Comparison of ENCODE assay signal across 8 mouse cellular contexts in genomic region chr3:94902747-94903146, GRCm38 (mm10). TPM values are rescaled to one million over a fixed set of nuclear protein-coding genes. Genes with fewer than 3 reads are reported as not detected.
DNase-seq lines count a peak whose midpoint lies in the region; ATAC-seq and TF ChIP-seq lines count a peak whose summit lies in the region.

No protein-coding gene starts in this region.

- no peaks in the 10 kb centered on the region for H3K27me3 ChIP-seq in heart, adult 2 months (ENCODE audit: control insufficient read depth, insufficient read depth, low read length)
- H3K27me3 ChIP-seq in heart, embryonic 11.5 days (ENCODE audit: control insufficient read depth, insufficient read depth, low read length), result no peaks in the 10 kb centered on the region

- peaks cover 1% of the 10 kb centered on the region; the same call in 1 of the 2 replicates for H3K4me1 ChIP-seq in heart, adult 2 months (ENCODE audit: control insufficient read depth, insufficient read depth, low read length)
- H3K4me1 ChIP-seq in heart, embryonic 11.5 days (ENCODE audit: control insufficient read depth, insufficient read depth, low read length), result no peaks in the 10 kb centered on the region
- H3K4me1 ChIP-seq in cortical plate, adult 2 months (ENCODE audit: control insufficient read depth, insufficient read depth, low read length), result no peaks in the 10 kb centered on the region

- no peak for TF ChIP-seq POLR2A in heart, adult 2 months (IDR thresholded peaks at IDR 0.05; ENCODE audit: insufficient read depth, low read depth, low read length)
- TF ChIP-seq POLR2A in cortical plate, adult 2 months (IDR thresholded peaks at IDR 0.05; ENCODE audit: extremely low read depth, insufficient read depth, low read length), result no peak

- TF ChIP-seq EP300 in heart, adult 2 months (IDR thresholded peaks at IDR 0.05; ENCODE audit: insufficient read depth, low read depth, low read length), result no peak

- intact Hi-C loops in heart, adult 2 months (cut with DNase I), result loop anchor here (2.0 to 5.0 kb wide), 3 partner anchors 90 to 536 kb away; no protein-coding TSS in a partner anchor

- TF ChIP-seq CTCF in heart, adult 2 months (IDR thresholded peaks at IDR 0.05), result peak; percentile 86
- peak; percentile 76 for TF ChIP-seq CTCF in cortical plate, adult 2 months (IDR thresholded peaks at IDR 0.05; ENCODE audit: extremely low read depth, insufficient read depth, low read length)

- H3K4me2 ChIP-seq in heart, embryonic 11.5 days, result no peak overlapping the region

- no peak overlapping the region for H3K4me3 ChIP-seq in heart, adult 2 months
- no peak overlapping the region for H3K4me3 ChIP-seq in heart, embryonic 11.5 days (ENCODE audit: low read depth, low read length)
- H3K4me3 ChIP-seq in cortical plate, adult 2 months (ENCODE audit: insufficient read depth, low read length), result no peak overlapping the region

- 21% methylated on average over 7 of the region's 7 CpGs for WGBS in heart, adult 2 months
- 24% methylated on average over 7 of the region's 7 CpGs for WGBS in heart, embryonic 11.5 days (ENCODE audit: insufficient replicate concordance)

- no peaks in the 10 kb centered on the region for H3K36me3 ChIP-seq in heart, adult 2 months (ENCODE audit: control insufficient read depth, insufficient read depth, low read length)
- no peaks in the 10 kb centered on the region for H3K36me3 ChIP-seq in heart, embryonic 11.5 days (ENCODE audit: control insufficient read depth, insufficient read depth, low read length)

- H3K27ac ChIP-seq in heart, adult 2 months, result no peak overlapping the region
- no peak overlapping the region for H3K27ac ChIP-seq in heart, embryonic 11.5 days (ENCODE audit: low read depth, low read length)
- no peak overlapping the region for H3K27ac ChIP-seq in cortical plate, adult 2 months (ENCODE audit: insufficient read depth, low read length)

- no peak for ATAC-seq in heart, embryonic 11.5 days (replicated peaks; ENCODE audit: insufficient number of reproducible peaks, low FRiP score, low TSS enrichment)
- ATAC-seq in hematopoietic stem cell, adult 5-6 weeks (replicated peaks in 1 of 2; ENCODE audit: insufficient read depth in 1 of 2, low FRiP score in 2 of 2, low TSS enrichment in 1 of 2, low read depth in 1 of 2, poor library complexity in 2 of 2, severe bottlenecking in 2 of 2), result peak; percentile 59 to 60
- peak; percentile 66 for ATAC-seq in megakaryocyte-erythroid progenitor cell, adult 5-6 weeks (replicated peaks; ENCODE audit: low FRiP score, low TSS enrichment, poor library complexity, severe bottlenecking)

- DNase-seq in heart, adult 2 months, result peak; percentile 39 to 60
- DNase-seq in NIH3T3 (ENCODE audit: low read depth), result peak; percentile 84
- DNase-seq in left cerebral cortex, adult 18-20 months (ENCODE audit: low spot score in 2 of 2), result peak; percentile 68 to 72
- peak; percentile 59 to 81 for DNase-seq in spleen, postnatal 4 days (ENCODE audit: low spot score in 2 of 2)

- no peak overlapping the region for H3K9ac ChIP-seq in heart, adult 2 months (ENCODE audit: low read depth, low read length)
- H3K9ac ChIP-seq in heart, embryonic 11.5 days (ENCODE audit: low read depth, low read length), result no peak overlapping the region

- H3K9me3 ChIP-seq in heart, embryonic 11.5 days (replicated peaks; ENCODE audit: control insufficient read depth, low read length), result no peaks in the 10 kb centered on the region

- H3K79me2 ChIP-seq in heart, adult 2 months (replicated peaks; ENCODE audit: control insufficient read depth, insufficient read depth, low read length), result no peaks in the 10 kb centered on the region

RNA-seq across cellular contexts. Expression of gene Psmb4, which starts 16.0 kb away (rescaled TPM):
- 100 to 1,000 TPM; 212 to 223 TPM for total RNA-seq in heart, adult 2 months (2021)
- 232 and 374 TPM in 2 replicates for polyA plus RNA-seq in heart, adult 2 months (2012; rRNA removed)
- 293 and 305 TPM in 2 replicates for polyA plus RNA-seq in heart, embryonic 11.5 days (2014; fragmentation: Nextera tagmentation; extraction: Ambion mirVana)
- 257 TPM in 2 replicates for polyA plus RNA-seq in cortical plate, adult 2 months (2012; rRNA removed)
- 170 and 200 TPM in 2 replicates for total RNA-seq in hematopoietic stem cell, adult 5-6 weeks (2017)
- total RNA-seq in left cerebral cortex, adult 18-20 months (2021), result 100 to 1,000 TPM; 281 to 296 TPM
- total RNA-seq in megakaryocyte-erythroid progenitor cell, adult 5-6 weeks (2014; fragmentation: Nextera tagmentation), result 427 and 467 TPM in 2 replicates
- 212 and 218 TPM in 2 replicates for total RNA-seq in megakaryocyte-erythroid progenitor cell, adult 5-6 weeks (2017)

RNA-seq across cellular contexts. Expression of gene Selenbp1, which starts 30.1 kb away (rescaled TPM):
- total RNA-seq in heart, adult 2 months (2021), result 100 to 1,000 TPM; 100 to 122 TPM
- polyA plus RNA-seq in heart, adult 2 months (2012; rRNA removed), result 190 and 223 TPM in 2 replicates
- polyA plus RNA-seq in heart, embryonic 11.5 days (2014; fragmentation: Nextera tagmentation; extraction: Ambion mirVana), result 36.8 and 45.6 TPM in 2 replicates
- 17.0 and 18.7 TPM in 2 replicates for polyA plus RNA-seq in cortical plate, adult 2 months (2012; rRNA removed)
- 40.0 and 49.6 TPM in 2 replicates for total RNA-seq in hematopoietic stem cell, adult 5-6 weeks (2017)
- total RNA-seq in left cerebral cortex, adult 18-20 months (2021), result 10 to 100 TPM in 1 of 2 experiments, 1 to 10 TPM in 1; 9.9 to 10.5 TPM
- total RNA-seq in megakaryocyte-erythroid progenitor cell, adult 5-6 weeks (2014; fragmentation: Nextera tagmentation), result 128 and 136 TPM in 2 replicates
- 100 and 113 TPM in 2 replicates for total RNA-seq in megakaryocyte-erythroid progenitor cell, adult 5-6 weeks (2017)

RNA-seq across cellular contexts. Expression of gene Rfx5, which starts 51.1 kb away (rescaled TPM):
- 1 to 10 TPM; 6.6 to 8.0 TPM for total RNA-seq in heart, adult 2 months (2021)
- 5.6 and 7.1 TPM in 2 replicates for polyA plus RNA-seq in heart, adult 2 months (2012; rRNA removed)
- 6.7 and 7.9 TPM in 2 replicates for polyA plus RNA-seq in heart, embryonic 11.5 days (2014; fragmentation: Nextera tagmentation; extraction: Ambion mirVana)
- 24.3 and 26.4 TPM in 2 replicates for polyA plus RNA-seq in cortical plate, adult 2 months (2012; rRNA removed)
- total RNA-seq in hematopoietic stem cell, adult 5-6 weeks (2017), result 28.1 and 39.0 TPM in 2 replicates
- 10 to 100 TPM; 23.1 to 24.5 TPM for total RNA-seq in left cerebral cortex, adult 18-20 months (2021)
- total RNA-seq in megakaryocyte-erythroid progenitor cell, adult 5-6 weeks (2014; fragmentation: Nextera tagmentation), result 21.3 and 21.4 TPM in 2 replicates
- 15.1 and 19.0 TPM in 2 replicates for total RNA-seq in megakaryocyte-erythroid progenitor cell, adult 5-6 weeks (2017)
